Mouse (Mus musculus) cerebellum, adult 2 months (tissue): ENCODE measurements around the gene Gstm4. TPM values are rescaled to one million over a fixed set of nuclear protein-coding genes. Genes with fewer than 3 reads are reported as not detected.

ENCODE experiments used
- DNase-seq, 2 experiments: peaks; one replicate each; pipeline ENCODE4 v3.0.0; 2021
- H3K27ac ChIP-seq: fragments of 200-500 bp; 2 replicates; pipeline ENCODE4 v1.5.1; 2012; ENCODE audit warnings: low read length, control low read depth, inconsistent platforms; ENCODE audit not compliant: insufficient read depth
- H3K27me3 ChIP-seq: fragments of 200-500 bp; 2 replicates; pipeline ENCODE4 v1.6.1; 2012; ENCODE audit warnings: inconsistent platforms, mild to moderate bottlenecking, low read length, moderate library complexity; ENCODE audit not compliant: control insufficient read depth, insufficient read depth
- H3K4me1 ChIP-seq: fragments of 200-500 bp; 2 replicates; pipeline ENCODE4 v1.6.1; 2011; ENCODE audit warnings: low read length; ENCODE audit not compliant: control insufficient read depth, insufficient read depth
- H3K4me3 ChIP-seq: fragments of 200-500 bp; replicated peaks from 2 replicates; pipeline ENCODE3; 2011; ENCODE audit warnings: mild to moderate bottlenecking, low read depth, low read length, control low read depth; ENCODE audit not compliant: insufficient read depth
- CTCF ChIP-seq: fragments of 200-500 bp; IDR thresholded peaks from 2 replicates; pipeline ENCODE4 v1.5.1; 2011; ENCODE audit warnings: low read depth, mild to moderate bottlenecking, control low read depth, low read length, moderate library complexity, borderline replicate concordance; ENCODE audit not compliant: insufficient read depth
- POLR2A ChIP-seq: fragments of 200-500 bp; IDR thresholded peaks from 2 replicates; pipeline ENCODE4 v1.6.1; 2011; ENCODE audit warnings: low read length, control low read depth, borderline replicate concordance; ENCODE audit not compliant: insufficient read depth
- WGBS: fragments of 180-500 bp; shearing (Covaris S2); methylation state at CpG from one replicate; pipeline ENCODE4 v1.1.7; 2018; 5-methylcytosine and 5-hydroxymethylcytosine counted together
- polyA plus RNA-seq: library from polyadenylated mRNA; depleted of rRNA; stranded (reverse); fragments of >200 nt; gene quantifications from 2 replicates; pipeline ENCODE4 v1.2.3, GENCODE M21; 2012

Gene Gstm4
- polyA plus RNA-seq, 1 experiment = 11.8 TPM

- no peak for DNase-seq
- WGBS = 32% methylated on average over 4 of the region's 4 CpGs
- no peaks in the 10 kb centered on the region for H3K27me3 ChIP-seq
- no peak overlapping the region for H3K4me3 ChIP-seq
- no peak for TF ChIP-seq POLR2A
- no peak for TF ChIP-seq CTCF
- H3K27ac ChIP-seq = no peak overlapping the region
- peaks cover 27% of the 10 kb centered on the region for H3K4me1 ChIP-seq
These were observed 37.0 kb upstream of the Gstm4 start for GRCm38 (mm10) chr3:108081681-108082080.

GRCm38 (mm10) chr3:108076836-108077235 lies 32.1 kb upstream of the Gstm4 start:
- TF ChIP-seq CTCF (no peak), POLR2A (no peak)
- H3K27me3 ChIP-seq = no peaks in the 10 kb centered on the region
- no peak for DNase-seq
- no peak overlapping the region for H3K4me3 ChIP-seq
- peaks cover 8% of the 10 kb centered on the region for H3K4me1 ChIP-seq
- 65% methylated on average over 9 of the region's 9 CpGs for WGBS
- H3K27ac ChIP-seq = no peak overlapping the region

DNA sequence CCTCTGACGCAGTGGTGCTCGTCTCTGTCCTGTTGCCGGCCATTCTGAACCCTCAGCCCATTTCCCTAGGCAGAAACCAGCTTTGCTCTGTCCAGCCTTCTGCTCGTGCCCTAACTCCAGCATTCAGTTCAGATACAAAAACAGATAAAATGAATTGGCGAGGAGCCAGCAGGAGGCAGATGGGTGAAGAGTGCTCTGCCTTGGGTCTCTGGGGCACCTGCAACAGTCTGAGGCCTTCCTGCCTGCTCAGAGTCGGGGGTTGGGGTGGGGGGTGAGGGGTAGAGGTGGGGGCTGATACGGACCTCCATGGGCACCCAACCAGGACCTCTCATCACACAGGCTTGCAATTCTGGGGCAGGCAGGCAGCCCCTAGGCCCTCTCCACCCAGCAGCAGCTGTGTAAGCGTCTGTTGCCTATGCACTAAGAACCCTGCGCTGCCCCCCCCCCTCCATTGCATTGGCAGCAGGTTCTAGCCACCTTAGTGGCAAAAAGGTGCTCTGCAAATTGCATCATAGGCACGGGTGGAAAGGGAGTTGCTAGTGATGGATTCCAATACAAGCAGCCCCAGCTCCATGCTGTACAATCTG lies 28.4 kb upstream of the Gstm4 start:
- DNase-seq = peak in 1 of 2 experiments; percentile 41
- 23% methylated on average over 10 of the region's 10 CpGs for WGBS
- Histone ChIP-seq H3K4me1 (peaks cover 5% of the 10 kb centered on the region), H3K4me3 (no peak overlapping the region), H3K27ac (no peak overlapping the region), H3K27me3 (no peaks in the 10 kb centered on the region)
- no peak for TF ChIP-seq CTCF
- TF ChIP-seq POLR2A = no peak

DNA sequence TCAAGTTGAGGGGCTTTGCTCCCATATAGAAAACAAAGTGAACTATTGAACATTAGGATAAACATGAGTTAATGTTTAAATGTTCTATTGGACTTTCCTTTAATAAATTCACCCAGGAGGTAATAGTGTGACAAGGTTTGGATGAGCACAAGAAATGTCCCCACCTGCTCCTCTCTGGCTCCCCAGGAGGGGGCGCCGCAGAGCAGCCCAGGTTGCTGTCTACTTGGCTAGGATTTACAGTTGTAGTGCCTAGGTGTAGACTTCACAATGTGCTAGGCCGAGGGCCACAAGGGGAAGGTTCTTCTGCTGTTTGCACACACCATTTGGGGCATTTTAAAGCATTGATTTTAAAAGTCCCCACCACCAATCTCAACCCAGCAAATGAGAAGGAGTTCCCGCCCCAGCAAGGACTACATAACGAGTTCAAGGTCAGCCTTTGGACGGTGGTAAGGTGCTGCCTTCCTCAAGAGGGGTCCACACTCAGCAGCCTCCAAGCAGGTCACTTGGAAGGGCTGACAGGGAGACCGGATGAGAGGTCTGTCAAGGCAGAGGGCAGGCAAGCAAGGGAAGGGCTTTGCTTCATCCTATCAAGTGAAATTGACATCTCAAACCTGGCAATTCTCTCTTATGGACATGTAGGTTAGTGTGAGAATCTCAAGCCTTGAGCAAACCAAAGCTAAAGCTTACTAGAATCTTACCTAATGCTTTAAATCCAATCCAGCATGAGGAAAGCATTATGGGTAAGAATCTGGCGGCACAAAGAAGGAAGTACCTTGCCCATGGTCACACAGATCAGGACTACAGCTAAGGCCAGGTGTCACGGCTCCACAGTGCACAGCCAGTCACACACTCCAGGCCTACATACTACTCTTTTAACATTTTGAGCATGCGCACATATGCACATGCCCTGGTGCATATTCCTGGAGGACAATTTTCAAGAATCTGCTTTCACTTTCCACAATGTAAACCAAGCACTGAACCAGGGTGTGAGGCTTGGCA lies 25.9 kb upstream of the Gstm4 start:
- 63% methylated on average over 10 of the region's 10 CpGs for WGBS
- TF ChIP-seq POLR2A = no peak
- peak; percentile 79 for TF ChIP-seq CTCF
- Histone ChIP-seq H3K27me3 (no peaks in the 10 kb centered on the region), H3K4me3 (no peak overlapping the region), H3K4me1 (peaks cover 3% of the 10 kb centered on the region), H3K27ac (no peak overlapping the region)
- DNase-seq = peak; percentile 64 to 74

DNA sequence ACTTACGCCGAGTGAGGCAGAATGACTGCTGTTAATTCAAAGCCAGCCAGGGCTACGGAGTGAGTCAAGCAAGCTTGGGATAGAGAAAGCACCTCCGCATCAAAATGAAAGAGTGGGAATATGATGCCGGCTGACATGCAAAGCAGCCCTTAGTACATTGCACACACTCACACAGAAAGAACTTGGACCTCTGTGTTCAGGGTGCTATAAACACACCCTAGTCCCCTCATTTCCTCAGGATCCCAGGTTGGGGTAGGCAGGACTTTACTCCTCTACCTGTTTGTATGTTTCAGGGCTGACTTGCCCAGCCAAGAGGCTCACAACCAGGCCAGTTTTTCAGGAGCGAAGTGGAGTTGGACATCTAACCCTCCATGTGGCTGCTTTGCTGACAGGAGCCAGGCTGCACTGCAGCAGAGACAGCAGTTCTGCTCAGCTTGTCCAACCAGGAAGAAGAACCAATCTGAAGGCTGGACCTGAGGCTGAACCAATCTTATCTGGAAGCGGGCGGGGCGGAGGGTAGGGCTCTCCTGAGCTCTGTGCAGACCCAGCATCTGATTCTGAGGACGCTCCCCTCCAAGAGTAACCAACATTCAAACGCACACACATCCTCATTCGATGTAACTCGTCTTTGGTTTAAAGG lies 24.7 kb upstream of the Gstm4 start:
- H3K4me3 ChIP-seq = no peak overlapping the region
- H3K27ac ChIP-seq = no peak overlapping the region
- H3K4me1 ChIP-seq = peaks cover 3% of the 10 kb centered on the region
- WGBS = 81% methylated on average over 13 of the region's 13 CpGs
- H3K27me3 ChIP-seq = no peaks in the 10 kb centered on the region
- DNase-seq = no peak
- TF ChIP-seq POLR2A = no peak
- no peak for TF ChIP-seq CTCF

DNA sequence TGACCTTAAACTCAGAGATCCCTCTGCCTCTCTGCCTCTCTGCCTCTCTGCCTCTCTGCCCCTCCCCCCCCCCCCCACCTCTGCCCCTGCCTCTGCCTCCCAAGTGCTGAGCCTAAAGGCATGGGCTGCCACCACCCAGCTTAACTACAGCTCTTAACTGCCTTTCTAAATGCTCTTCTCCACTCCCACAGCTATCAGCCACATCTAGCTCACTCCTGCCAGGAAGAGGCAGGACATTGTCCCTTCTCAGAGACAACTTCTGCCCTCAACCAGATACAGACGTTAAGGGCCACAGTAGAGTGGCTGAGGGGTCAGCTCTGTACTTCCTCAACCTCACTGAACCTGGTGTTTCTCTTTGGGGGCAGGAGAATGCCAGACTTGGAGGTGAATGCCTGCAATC lies 24.1 kb upstream of the Gstm4 start:
- no peak for TF ChIP-seq CTCF
- TF ChIP-seq POLR2A = no peak
- no peaks in the 10 kb centered on the region for H3K27me3 ChIP-seq
- H3K4me1 ChIP-seq = peaks cover 3% of the 10 kb centered on the region
- WGBS = 26% methylated on average over 1 of the region's 1 CpGs
- H3K4me3 ChIP-seq = no peak overlapping the region
- DNase-seq = no peak
- no peak overlapping the region for H3K27ac ChIP-seq

- Histone ChIP-seq H3K4me1 (no peaks in the 10 kb centered on the region), H3K4me3 (no peak overlapping the region), H3K27me3 (no peaks in the 10 kb centered on the region), H3K27ac (no peak overlapping the region)
- WGBS = 33% methylated on average over 6 of the region's 6 CpGs
- TF ChIP-seq CTCF (no peak), POLR2A (no peak)
- DNase-seq = no peak
These were observed 22.8 kb upstream of the Gstm4 start for GRCm38 (mm10) chr3:108067370-108067934.
